Mouse (Mus musculus) CH12F3 (cell line): ENCODE results near the gene Snx29.
"Not testable (repeated sequence)": the region's sequence is repeated elsewhere in the genome, so short reads cannot be mapped to it uniquely, and the experiment has no call there.

Source experiments
- in situ Hi-C: fragments of 300-500 bp; cut with MboI; formaldehyde crosslinking; loops from 2 replicates; pipeline ENCODE4 v1.14.3; 2020; ENCODE audit warnings: low sequenced_read_pairs

Gene Snx29

DNA sequence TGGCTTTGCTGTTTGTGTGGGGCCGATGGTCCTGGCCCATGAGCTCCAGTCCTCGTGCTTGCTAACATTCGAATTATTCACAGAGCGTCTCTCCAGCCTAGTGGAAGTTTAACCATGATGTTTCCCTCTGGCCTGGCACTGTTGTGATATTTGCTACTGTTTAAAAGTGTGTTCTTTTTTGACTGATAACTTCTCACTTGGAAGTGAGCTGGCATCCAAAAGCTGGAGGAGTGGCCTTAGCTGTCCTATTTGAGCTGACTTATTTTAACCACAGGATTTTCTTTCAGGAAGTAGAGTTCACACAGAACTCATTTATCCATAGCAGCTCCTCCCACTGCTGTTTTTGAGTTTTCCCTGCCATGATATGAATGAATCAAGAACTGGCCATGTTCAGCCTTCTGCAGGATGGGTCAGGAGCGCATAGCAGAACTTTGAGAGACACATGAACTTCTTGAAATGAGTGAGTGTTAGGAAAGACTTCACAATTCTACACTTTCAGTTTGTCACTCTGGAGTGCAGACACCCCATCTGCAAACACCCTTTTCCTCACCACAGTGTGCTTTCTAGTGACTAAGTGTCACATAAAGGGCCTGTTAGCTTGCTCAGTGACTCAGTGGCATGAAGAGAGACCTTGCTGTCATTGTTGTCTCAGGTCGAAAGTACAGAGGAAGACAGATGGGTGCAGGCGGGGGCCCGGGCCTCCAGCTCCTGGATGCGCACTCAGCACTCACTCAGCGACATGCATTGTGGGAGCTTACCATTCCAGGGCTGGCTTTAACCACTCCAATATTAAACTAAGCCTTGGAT lies 152.6 kb downstream of the Snx29 start:
- in situ Hi-C loops, result no loop called here

DNA sequence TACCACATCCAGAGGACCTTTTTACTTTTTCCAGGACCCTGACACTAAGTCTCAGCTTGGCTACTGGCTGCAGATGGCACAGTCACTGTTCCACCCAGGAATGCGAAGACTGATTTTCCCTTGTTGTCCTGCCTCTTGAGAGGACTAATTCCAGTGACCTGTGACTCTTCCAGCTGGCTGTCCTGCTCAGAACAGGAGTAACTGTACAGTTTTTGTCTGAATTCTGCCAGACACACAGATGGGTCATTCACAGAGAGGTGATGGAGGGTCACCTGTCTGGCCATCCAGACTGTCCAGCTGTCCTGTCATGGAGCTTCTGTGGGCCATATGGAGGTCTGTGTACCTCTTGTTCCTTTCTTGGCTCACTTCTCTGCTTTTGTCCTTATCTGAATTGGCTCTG lies 153.6 kb downstream of the Snx29 start:
- in situ Hi-C loops, result no loop called here

DNA sequence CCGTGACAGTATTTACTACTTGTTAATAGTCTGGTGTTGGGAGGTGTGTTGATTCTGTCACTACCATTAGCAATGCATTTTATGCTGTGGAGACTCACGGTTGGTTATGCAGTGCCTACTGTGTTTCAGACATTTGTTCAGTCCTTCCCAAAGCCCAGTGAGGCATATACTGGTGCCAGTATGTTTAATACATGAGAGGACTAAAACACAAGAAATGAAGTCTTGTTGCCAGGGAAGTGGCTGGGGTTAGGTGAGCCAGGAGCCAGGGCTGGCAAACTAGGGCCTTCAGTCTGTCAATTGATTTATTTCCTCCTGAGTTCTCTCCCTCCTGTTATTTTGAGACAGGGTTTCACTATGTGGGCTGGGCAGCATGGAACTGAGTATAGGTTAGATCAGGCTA lies 154.3 kb downstream of the Snx29 start:
- in situ Hi-C loops, result no loop called here

DNA sequence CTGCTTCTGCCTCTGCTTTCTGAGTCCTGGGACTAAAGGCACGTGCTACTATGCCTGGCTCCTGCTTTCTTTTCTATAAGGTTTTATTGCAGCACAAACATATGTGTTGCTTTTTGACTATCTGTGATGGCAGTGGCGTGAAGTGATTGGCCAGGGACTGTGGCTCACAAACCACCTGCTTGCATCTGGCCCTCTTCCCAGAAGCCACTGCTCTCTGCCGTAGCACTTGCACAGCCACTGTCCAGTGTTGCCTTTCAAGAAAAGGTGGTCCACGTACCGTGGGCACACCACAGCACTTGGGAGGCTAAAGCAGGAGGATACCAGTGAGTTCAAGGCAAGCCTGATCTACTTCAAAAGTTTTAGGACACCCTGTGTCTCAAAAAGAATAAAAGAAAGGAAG lies 154.9 kb downstream of the Snx29 start:
- in situ Hi-C loops, result no loop called here

DNA sequence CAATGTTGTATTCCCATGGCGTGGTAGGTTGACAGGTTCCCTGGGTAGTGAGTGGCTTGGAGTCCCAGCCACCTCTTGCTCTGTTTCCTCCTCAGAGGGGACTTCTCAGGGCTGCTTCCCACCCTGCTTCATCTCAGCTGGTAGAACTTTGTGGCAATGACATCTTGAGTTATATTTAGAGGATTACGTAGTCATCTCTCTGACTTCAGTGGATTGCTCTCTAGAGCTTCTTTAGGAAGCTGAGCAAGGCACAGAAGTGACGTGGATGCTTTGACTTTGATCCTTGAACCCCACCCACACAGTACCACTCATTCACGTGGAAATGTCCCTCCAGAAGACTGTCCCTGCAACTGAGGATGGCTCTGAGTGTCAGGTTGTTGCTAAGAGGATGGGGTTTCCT lies 156.9 kb downstream of the Snx29 start:
- in situ Hi-C loops, result no loop called here

DNA sequence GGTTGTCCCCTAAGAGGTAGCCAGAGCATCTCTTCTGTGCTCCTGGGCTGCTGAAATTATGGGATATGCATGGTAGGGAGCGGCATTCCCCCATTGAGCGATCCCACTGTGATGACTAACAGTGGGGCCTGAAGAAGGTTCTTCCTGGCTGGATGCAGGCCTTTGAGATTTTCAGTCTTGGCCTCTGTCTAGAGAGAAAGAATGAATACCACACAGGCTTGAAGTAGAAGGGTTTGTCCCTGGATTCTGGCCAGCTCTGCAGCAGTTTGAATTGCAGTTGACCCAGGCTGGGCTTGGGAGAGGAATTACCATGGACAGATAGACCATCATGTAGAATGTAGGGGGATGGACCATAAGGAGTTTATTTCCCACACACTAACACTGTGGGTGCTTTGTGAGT lies 159.5 kb downstream of the Snx29 start:
- in situ Hi-C loops, result no loop called here

DNA sequence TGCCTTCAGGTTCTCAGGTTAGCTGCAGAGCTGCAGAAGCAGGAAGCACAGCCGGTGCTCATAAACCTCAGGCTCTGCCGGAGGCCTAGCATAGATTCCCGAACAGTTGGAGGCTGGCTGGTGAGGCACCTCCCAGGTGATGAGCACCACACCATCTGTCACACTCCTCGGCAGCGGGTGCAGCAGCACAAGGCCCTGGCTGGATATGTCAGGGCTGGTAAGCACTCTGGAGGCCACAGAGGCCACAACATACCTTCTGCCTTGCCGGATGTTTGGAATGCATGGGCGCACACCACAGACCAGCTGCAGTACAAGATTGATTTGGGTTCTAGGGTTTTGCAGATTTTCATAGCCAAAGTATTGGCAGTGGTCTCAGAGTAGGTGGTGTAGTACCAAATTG lies 172.2 kb downstream of the Snx29 start:
- in situ Hi-C loops, result no loop called here

DNA sequence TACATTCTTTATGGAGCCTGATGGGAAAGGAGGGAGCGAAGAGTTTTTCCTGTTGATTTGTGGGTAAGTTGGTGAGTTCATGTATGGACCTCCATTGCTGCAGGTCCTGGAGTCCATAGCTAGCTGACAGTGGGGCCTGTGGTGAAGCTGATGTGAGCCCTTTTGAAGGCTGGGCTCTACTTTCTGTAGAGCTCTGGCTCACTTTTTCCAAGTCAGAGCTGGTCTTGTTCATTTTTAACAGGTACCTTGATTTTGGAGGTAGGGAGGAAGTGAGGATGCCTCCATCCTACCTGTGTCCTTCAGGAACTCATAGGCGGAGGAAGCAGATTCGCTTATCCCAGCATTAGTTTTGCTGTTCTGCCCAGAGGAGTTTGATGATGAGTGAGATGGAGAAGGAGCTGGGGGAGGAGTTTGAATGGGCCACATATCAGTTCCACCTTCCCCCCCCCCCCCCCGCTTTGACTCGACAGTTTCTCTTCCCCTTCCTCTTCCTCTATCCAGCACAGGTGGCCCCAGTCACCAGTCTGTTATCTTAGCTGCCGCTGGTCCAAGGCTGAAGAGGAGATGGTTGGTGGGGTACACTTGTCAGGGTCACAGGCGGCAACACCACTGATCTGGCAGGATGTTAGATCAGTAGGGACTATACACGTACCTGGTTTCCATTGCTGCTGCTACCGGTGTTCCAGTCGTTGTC lies 173.4 kb downstream of the Snx29 start:
- in situ Hi-C loops, result no loop called here

DNA sequence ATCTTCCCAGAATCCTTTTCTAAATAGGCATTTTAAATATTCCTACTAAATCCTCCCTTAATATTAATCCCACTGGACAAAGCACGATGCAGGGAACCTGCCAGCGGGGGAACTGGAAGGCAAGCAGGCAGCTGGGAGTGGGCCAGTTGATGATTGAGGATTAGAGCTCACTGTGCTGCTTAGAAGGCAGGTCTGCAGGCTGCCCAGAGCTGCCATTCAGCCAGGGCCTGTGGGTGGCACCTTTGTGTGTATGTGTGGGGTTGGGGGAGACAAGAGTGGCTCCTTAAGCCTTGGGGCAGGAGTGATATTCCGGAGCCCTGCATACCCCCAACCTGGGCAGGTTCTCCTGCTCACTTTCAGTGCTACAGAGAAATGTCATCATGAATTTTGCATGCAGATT lies 174.0 kb downstream of the Snx29 start:
- in situ Hi-C loops, result no loop called here

DNA sequence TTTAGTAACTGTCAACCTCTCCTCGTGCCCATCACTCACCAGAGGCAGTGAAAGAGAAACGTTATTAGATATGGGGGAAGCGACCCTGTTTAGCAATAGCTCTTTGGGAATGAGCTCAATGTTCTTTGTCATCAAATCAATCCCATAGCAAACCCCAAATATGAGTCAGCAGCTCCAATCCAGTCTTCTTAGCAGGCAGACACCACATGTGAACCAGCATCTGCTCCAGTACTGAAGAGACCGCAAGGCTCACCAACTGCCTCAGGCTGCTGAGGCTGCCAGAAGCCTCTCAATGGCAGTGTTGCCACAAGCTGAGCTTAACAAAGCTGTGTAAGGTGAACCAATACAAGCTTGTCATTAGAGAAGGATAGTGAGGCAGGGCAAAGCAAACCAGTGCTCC lies 177.4 kb downstream of the Snx29 start:
- in situ Hi-C loops, result no loop called here

DNA sequence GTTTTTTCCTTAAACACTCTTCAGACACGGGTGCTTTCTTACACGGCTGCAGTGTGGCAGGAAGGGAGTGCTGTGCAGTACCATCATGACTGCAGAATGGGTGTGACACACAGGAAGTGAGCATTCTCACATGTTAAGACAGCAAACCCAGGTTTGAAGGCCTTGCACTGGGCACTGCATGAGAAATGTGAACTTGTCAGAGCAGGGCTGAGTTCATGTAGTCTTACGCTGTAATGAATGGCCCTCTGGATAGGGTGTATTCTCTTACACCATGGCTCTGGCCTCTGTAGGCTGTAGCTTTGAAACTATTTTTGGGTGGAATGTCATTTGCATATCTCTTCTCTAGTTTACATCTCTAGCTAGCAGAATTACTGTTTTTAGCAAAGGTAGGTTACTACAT lies 178.4 kb downstream of the Snx29 start:
- in situ Hi-C loops, result no loop called here

DNA sequence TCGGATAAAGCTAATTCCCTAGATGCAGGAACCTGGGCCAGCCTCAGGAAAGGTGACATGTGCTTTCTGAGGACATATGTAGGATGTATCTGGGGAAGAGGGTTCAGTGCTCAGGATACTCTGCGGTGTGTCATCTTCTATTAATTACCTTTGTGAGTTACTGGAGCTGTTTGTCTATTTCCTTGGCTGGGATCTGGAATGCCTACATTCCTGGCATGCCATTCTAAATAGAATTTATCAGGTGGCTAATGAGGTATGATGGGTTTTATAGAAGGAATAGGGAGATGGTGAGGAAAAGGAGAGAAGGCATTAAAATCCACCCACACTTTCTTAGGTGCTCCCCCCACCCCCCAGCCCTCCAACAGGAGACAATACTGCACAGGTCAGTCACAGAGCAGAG lies 178.9 kb downstream of the Snx29 start:
- in situ Hi-C loops, result no loop called here

DNA sequence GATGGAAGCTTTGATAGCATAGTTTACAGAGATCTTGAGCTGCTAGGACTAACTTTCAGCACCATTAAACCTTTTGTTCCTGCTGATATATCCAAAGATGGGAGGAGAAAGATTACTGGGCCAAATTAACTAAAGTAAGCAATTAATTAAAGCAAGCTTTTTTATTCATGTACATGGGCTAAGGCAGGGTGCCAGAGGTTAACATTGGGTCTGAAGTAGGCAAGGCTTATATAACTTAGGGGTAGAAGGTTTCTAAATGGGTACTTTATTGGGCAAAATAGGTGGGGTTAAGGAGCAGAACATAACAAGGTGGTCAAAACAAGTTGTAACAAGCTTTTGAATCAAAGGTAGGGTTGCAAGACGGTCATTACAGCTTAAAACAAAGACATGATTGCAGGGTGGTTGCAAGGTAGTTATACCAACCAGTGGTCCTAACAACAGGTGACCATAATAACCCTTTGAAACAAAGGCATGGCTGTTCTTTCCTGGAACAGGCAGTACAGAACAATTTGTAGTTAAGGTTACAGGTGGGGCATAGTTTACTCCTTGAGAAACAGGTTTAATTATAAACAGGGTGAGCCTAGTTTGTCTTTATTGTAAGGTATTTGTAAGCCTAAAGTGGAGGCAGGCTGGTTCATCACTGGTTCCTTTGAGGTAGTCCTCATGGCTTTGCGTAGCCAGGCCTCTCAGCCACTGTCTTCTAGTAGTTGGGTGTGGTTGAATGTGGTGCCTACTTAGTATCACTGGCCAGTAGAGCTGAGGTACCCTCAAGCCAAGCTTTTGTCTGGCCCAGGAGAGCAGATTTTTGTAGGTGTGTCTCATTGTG lies 182.2 kb downstream of the Snx29 start:
- in situ Hi-C loops, result no loop called here

DNA sequence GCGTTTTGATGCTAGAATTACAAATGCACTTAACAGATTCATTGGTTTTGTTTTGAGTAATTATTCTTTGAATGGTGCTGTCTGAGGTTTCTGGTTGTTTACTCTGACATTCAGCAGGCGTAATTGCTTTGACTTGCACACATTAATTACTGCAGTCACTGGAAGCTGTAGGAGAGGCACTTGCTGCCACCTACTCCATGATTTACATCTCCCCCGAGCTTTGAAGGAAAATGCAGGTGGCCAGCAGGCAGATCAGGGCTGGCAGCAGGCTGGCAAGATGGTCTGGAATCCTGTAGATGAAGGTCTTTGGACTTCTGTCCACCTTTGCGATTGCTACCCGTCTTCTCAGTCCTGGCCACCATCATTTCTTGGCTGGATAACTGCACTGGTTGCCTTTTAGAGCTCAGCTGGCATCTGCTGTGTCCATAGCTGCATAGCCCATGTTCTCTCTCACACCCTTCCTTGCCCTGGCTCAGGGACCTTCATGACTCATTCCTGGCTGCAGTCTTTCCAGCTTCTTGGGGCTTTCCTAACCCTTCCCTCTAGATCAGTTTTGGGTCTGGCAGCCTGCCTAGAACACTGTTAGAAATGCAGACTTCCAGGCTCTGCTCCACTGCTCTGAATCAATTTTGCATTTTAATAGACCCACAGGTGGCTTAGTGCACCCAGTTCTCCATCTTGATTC lies 182.9 kb downstream of the Snx29 start:
- in situ Hi-C loops, result no loop called here

DNA sequence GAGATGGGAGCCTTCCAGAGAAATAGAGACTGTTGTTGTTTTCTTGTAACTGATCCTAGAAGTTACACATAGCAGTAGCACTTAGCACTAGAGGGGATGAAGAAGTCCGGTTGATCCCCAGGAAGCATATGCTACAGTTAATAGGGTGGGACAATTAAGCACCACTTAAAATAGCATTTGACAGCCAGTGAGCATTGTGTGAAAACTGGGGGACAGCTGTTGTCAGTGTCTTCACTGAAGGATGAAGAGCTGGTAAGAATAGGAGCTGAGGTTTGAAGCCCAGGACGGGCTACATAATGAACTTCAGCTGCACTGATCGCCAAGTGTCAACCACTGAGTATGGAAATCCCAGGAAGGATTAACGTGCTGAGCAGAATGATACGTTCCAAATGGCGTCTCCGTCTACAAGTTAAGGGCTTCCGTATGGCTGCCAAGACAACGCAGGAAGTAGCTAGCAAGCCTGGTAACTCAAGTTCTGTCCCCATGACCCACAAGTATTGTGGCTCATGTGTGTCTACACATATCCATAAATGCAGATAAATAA lies 184.6 kb downstream of the Snx29 start:
- in situ Hi-C loops, result no loop called here

DNA sequence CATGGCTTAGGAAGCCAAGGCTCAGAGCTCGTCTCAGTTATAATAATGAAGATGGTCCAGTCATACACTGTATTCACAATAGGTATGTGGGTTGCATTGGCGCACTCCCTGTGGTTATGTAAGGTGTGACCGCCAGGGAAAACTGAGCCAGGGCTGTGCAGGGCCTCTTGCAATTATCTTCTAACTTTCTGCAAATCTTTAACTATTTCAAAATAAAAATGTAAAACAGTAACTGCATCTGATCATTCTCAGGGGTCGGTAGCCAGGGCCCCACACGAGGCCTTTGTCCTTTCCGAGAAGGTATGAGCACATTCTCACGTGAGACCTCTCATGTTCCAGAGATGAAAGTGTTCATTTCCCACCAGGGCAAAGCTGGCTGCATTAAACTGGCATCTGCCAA lies 185.6 kb downstream of the Snx29 start:
- in situ Hi-C loops, result no loop called here

DNA sequence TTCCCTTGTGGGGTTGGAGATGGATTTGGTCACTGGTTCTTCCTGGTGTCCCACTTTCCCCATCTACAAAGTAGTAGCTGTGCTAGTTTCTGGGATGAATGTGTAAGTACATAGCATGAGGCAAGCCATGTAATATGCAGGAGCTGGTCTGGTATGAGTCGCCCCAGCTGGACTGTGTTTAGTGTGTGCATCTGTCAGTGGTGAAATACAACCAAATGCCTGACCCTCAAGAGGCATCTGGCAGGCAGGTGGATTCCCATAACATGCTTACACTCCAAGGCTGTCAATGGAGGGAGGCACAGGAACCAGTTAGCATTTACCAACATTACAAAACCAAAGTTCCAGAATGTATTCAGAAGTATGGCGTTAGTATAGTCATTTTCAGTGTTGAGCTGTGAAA lies 187.7 kb downstream of the Snx29 start:
- in situ Hi-C loops, result no loop called here

DNA sequence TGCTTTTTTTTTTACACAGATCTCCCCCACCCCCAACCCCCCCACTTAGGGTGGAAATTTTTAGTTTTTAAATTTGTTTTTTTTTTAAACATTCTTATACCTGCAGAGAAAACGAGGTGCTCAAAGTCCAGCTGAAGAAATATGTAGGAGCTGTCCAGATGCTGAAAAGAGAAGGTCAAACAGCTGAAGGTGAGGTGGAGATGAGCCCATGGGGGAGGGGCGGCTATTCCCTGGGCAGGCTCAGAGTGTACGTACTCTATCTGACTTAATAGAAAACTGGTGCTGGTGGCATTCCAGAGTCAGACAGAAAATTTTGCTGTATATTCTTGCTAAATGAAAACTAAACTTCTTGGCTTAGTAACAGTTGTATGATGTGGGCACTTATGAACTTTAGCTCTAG lies 188.1 kb downstream of the Snx29 start:
- in situ Hi-C loops, result no loop called here

DNA sequence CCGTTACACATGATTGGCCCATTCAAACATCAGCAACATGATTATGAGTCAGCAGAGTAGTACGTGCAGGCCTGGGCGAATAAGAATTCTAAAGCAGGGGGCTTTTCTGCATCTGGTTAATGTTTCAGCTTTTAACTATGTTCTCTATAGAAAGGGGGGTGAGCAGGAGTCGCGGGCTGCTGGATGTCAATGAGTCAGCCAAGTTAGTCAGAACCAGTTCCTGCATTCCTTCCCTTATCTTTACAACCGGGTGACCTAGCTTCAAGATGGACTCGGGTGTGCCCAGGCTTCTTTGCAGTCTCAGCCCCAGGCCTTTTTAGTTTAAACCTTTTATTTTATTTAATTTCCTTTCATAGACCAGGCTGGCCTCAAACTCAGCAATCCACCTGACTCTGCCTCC lies 189.0 kb downstream of the Snx29 start:
- in situ Hi-C loops, result not testable (repeated sequence)

DNA sequence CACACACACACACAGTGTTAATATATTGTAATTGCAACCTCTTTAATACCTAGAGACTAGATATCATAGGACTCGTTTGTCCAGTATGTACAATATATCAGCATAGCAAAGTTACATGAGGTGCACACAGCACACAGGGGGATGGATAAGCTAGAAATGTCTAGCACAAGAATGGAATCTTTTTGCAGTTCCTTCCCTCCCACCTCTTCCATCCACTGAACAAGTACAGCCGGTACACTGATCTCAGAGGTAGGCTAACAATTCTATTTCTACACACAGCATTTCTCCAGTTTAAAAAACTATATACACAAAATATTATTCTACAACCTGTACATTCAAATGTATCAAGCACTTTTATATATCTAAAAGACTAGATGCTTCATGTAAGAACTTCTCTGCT lies 194.0 kb downstream of the Snx29 start:
- in situ Hi-C loops, result no loop called here

DNA sequence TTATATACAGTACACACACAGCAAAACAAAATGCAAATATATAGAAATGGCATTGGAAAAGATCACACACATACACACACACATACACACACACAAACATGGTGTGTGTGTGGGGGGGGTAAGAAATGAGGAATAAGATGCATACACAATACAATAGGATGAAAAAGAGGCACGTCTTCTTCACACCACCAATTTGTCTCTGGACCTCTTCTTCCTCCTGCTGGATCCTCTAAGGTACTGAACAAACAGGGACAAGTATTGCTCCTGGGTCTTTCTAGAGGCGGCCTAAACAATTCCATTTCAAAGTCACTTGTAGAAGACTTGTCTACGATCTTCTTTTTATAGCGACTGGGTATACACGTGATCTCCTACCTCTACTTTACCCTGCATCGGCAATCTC lies 194.7 kb downstream of the Snx29 start:
- in situ Hi-C loops, result no loop called here
